Mouse (Mus musculus) lung, adult 2 months (tissue): ENCODE measurements at regions not wholly inside any gene's neighbourhood (a gene's known extent, or its start where the extent isn't known, plus 50 kb on each side); places are given as distances from the start of the nearest gene placed in this dataset.

Experiments used
- CTCF ChIP-seq: fragments of 200-500 bp; IDR thresholded peaks from 2 replicates; pipeline ENCODE4 v1.5.1; 2011; ENCODE audit warnings: mild to moderate bottlenecking, low read length, control low read depth; ENCODE audit not compliant: insufficient read depth
- POLR2A ChIP-seq: fragments of 200-500 bp; IDR thresholded peaks from 2 replicates; pipeline ENCODE4 v1.6.1; 2011; ENCODE audit warnings: low read depth, mild to moderate bottlenecking, control low read depth, low read length, borderline replicate concordance; ENCODE audit errors: extremely low read depth

- TF ChIP-seq POLR2A (no peak), CTCF (no peak)
Measured at GRCm38 (mm10) chr11:90126289-90126688, 61.2 kb upstream of the Gm45716 start.
